Mouse (Mus musculus) MEL (cell line): ENCODE data around the gene Cys1. TPM values are rescaled to one million over a fixed set of nuclear protein-coding genes. Genes with fewer than 3 reads are reported as not detected.

ENCODE experiments used
- DNase-seq: peaks from one replicate; pipeline ENCODE4 v3.0.0; 2011; ENCODE audit warnings: low read depth, low spot score
- H3K27ac ChIP-seq: 2 replicates; pipeline ENCODE4 v1.5.1; 2012; ENCODE audit warnings: low read depth, mild to moderate bottlenecking, control low read depth, low read length, moderate library complexity; ENCODE audit not compliant: control insufficient read depth
- H3K27me3 ChIP-seq, 2 experiments: fragments of 150-350 bp in 1 of 2; sonication (generic) in 1 of 2; 2 replicates each; pipeline ENCODE4 v1.6.1; 2012; ENCODE audit warnings: low read length in 2 of 2, mild to moderate bottlenecking in 2 of 2, improper control_type of control experiment in 1 of 2, moderate library complexity in 1 of 2; ENCODE audit not compliant: insufficient read depth in 2 of 2, control insufficient read depth in 1 of 2
- H3K36me3 ChIP-seq, 2 experiments: 2 replicates each; pipeline ENCODE4 v1.6.1; 2012 to 2014; ENCODE audit warnings: low read length in 2 of 2, improper control_type of control experiment in 1 of 2, inconsistent platforms in 1 of 2, mild to moderate bottlenecking in 1 of 2; ENCODE audit not compliant: insufficient read depth in 2 of 2, control insufficient read depth in 1 of 2
- H3K4me1 ChIP-seq, 2 experiments: fragments of 150-350 bp in 1 of 2; sonication (generic) in 1 of 2; 2 replicates each; pipeline ENCODE4 v1.6.1; 2012; ENCODE audit warnings: low read length in 2 of 2, improper control_type of control experiment in 1 of 2, mild to moderate bottlenecking in 1 of 2; ENCODE audit not compliant: insufficient read depth in 2 of 2, control insufficient read depth in 1 of 2
- H3K4me3 ChIP-seq, 2 experiments: fragments of 150-350 bp in 1 of 2; sonication (generic) in 1 of 2; 2 replicates each; pipeline ENCODE4 v1.5.1; 2012; ENCODE audit warnings: low read depth in 2 of 2, low read length in 2 of 2, mild to moderate bottlenecking in 2 of 2, moderate library complexity in 2 of 2, control low read depth in 1 of 2, improper control_type of control experiment in 1 of 2; ENCODE audit not compliant: control insufficient read depth in 1 of 2, insufficient read depth in 1 of 2
- H3K79me2 ChIP-seq: 2 replicates; pipeline ENCODE4 v1.6.1; 2012; ENCODE audit warnings: mild to moderate bottlenecking, low read length, moderate library complexity; ENCODE audit not compliant: control insufficient read depth, poor library complexity, insufficient read depth
- H3K9ac ChIP-seq: 2 replicates; pipeline ENCODE4 v1.6.1; 2012; ENCODE audit warnings: low read depth, mild to moderate bottlenecking, control low read depth, low read length, moderate library complexity; ENCODE audit not compliant: control insufficient read depth, poor library complexity, severe bottlenecking
- H3K9me3 ChIP-seq: fragments of 150-350 bp; sonication (generic); replicated peaks from 2 replicates; pipeline ENCODE4 v1.6.1; 2012; ENCODE audit warnings: mild to moderate bottlenecking, low read length, improper control_type of control experiment, moderate library complexity; ENCODE audit not compliant: insufficient read depth
- CHD1 ChIP-seq: IDR thresholded peaks from 2 replicates; pipeline ENCODE4 v1.6.1; 2012; ENCODE audit warnings: low read depth, mild to moderate bottlenecking, inconsistent platforms, low read length, improper control_type of control experiment
- CTCF ChIP-seq, 3 experiments: IDR thresholded peaks in 2 of 3; conservative IDR thresholded peaks in 1 of 3; 2 replicates each; pipeline ENCODE4 v1.5.1; 2011 to 2012; ENCODE audit warnings: low read length in 3 of 3, low read depth in 2 of 3, mild to moderate bottlenecking in 2 of 3, improper control_type of control experiment in 1 of 3, inconsistent platforms in 1 of 3, mixed read lengths in 1 of 3, moderate library complexity in 1 of 3; ENCODE audit not compliant: control insufficient read depth in 1 of 3, insufficient read depth in 1 of 3, poor library complexity in 1 of 3, severe bottlenecking in 1 of 3
- E2F4 ChIP-seq: IDR thresholded peaks from 2 replicates; pipeline ENCODE4 v1.6.1; 2011; ENCODE audit warnings: low read depth, low read length, improper control_type of control experiment, borderline replicate concordance
- ELF1 ChIP-seq: IDR thresholded peaks from 2 replicates; pipeline ENCODE4 v1.6.1; 2014; ENCODE audit warnings: low read depth, mild to moderate bottlenecking, inconsistent platforms, low read length, improper control_type of control experiment, moderate library complexity
- ETS1 ChIP-seq: IDR thresholded peaks from 2 replicates; pipeline ENCODE4 v1.6.1; 2012; ENCODE audit warnings: low read depth, mild to moderate bottlenecking, inconsistent platforms, low read length, improper control_type of control experiment, moderate library complexity
- GATA1 ChIP-seq: IDR thresholded peaks from 2 replicates; pipeline ENCODE4 v1.6.1; 2011; ENCODE audit warnings: low read depth, low read length, improper control_type of control experiment
- KAT2A ChIP-seq: conservative IDR thresholded peaks from 2 replicates; pipeline ENCODE4 v1.6.1; 2012; ENCODE audit warnings: low read depth, low read length, improper control_type of control experiment, inconsistent platforms
- MAFK ChIP-seq: IDR thresholded peaks from 2 replicates; pipeline ENCODE4 v1.6.1; 2011; ENCODE audit warnings: low read depth, mild to moderate bottlenecking, low read length, improper control_type of control experiment, borderline replicate concordance
- MAX ChIP-seq: IDR thresholded peaks from 2 replicates; pipeline ENCODE4 v1.6.1; 2011; ENCODE audit warnings: low read length, improper control_type of control experiment
- MEF2A ChIP-seq: IDR thresholded peaks from 2 replicates; pipeline ENCODE4 v1.6.1; 2014; ENCODE audit warnings: low read depth, mild to moderate bottlenecking, inconsistent platforms, low read length, improper control_type of control experiment; ENCODE audit not compliant: poor library complexity, insufficient replicate concordance, severe bottlenecking; ENCODE audit errors: extremely low read depth
- MXI1 ChIP-seq: IDR thresholded peaks from 2 replicates; pipeline ENCODE4 v1.6.1; 2011; ENCODE audit warnings: mild to moderate bottlenecking, low read depth, low read length, improper control_type of control experiment
- MYB ChIP-seq: IDR thresholded peaks from 2 replicates; pipeline ENCODE4 v1.6.1; 2011; ENCODE audit warnings: mild to moderate bottlenecking, low read depth, low read length, improper control_type of control experiment
- MYC ChIP-seq: IDR thresholded peaks from 2 replicates; pipeline ENCODE4 v1.6.1; 2011; ENCODE audit warnings: low read depth, mild to moderate bottlenecking, low read length, improper control_type of control experiment, moderate library complexity
- NELFE ChIP-seq: IDR thresholded peaks from 2 replicates; pipeline ENCODE4 v1.6.1; 2011; ENCODE audit warnings: low read depth, low read length, improper control_type of control experiment
- NRF1 ChIP-seq: IDR thresholded peaks from 2 replicates; pipeline ENCODE4 v1.6.1; 2014; ENCODE audit warnings: low read depth, mild to moderate bottlenecking, inconsistent platforms, low read length, improper control_type of control experiment, moderate library complexity; ENCODE audit not compliant: poor library complexity, insufficient read depth, severe bottlenecking
- POLR2AphosphoS2 ChIP-seq: IDR thresholded peaks from 2 replicates; pipeline ENCODE4 v1.6.1; 2011; ENCODE audit warnings: low read length, improper control_type of control experiment
- SIN3A ChIP-seq: IDR thresholded peaks from 2 replicates; pipeline ENCODE4 v1.6.1; 2012; ENCODE audit warnings: low read length, improper control_type of control experiment, inconsistent platforms
- SMC3 ChIP-seq: IDR thresholded peaks from 2 replicates; pipeline ENCODE4 v1.6.1; 2011; ENCODE audit warnings: low read depth, low read length, improper control_type of control experiment
- TAL1 ChIP-seq: IDR thresholded peaks from 2 replicates; pipeline ENCODE4 v1.6.1; 2012; ENCODE audit warnings: mild to moderate bottlenecking, inconsistent platforms, low read length, moderate library complexity, mixed read lengths
- USF2 ChIP-seq, 2 experiments: IDR thresholded peaks; 2 replicates each; pipeline ENCODE4 v1.6.1; 2011 to 2012; ENCODE audit warnings: improper control_type of control experiment in 2 of 2, low read length in 2 of 2, borderline replicate concordance in 1 of 2, inconsistent platforms in 1 of 2, low read depth in 1 of 2, mild to moderate bottlenecking in 1 of 2; ENCODE audit not compliant: insufficient read depth in 1 of 2
- ZMIZ1 ChIP-seq: IDR thresholded peaks from 2 replicates; pipeline ENCODE4 v1.6.1; 2012; ENCODE audit warnings: low read depth, mild to moderate bottlenecking, inconsistent platforms, low read length, improper control_type of control experiment, moderate library complexity
- ZNF384 ChIP-seq: IDR thresholded peaks from 2 replicates; pipeline ENCODE4 v1.6.1; 2012; ENCODE audit warnings: low read depth, mild to moderate bottlenecking, inconsistent platforms, low read length, improper control_type of control experiment
- polyA plus RNA-seq, 2 experiments: library from polyadenylated mRNA; stranded (reverse) in 1 of 2; unstranded in 1 of 2; fragments of >175 nt in 1 of 2; fragments of >200 nt in 1 of 2; gene quantifications; 2 replicates each; pipeline versions ENCODE4 v1.2.1 to v1.2.4; 2012; ENCODE audit warnings: low replicate concordance in 2 of 2, low read depth in 1 of 2; ENCODE audit not compliant: insufficient read length in 2 of 2, insufficient read depth in 1 of 2, missing spikeins in 1 of 2
- total RNA-seq: library from RNA; depleted of rRNA; stranded (reverse); fragments of 300-350 nt; gene quantifications from 2 replicates; pipeline ENCODE4 v1.2.3, GENCODE M21; 2012

Cys1 gene
- total and polyA plus RNA-seq, 3 experiments: not detected

- Histone ChIP-seq H3K36me3 (peaks cover 0 to 3% of the 10 kb centered on the region in 2 experiments; a peak in 2 of 4 replicates), H3K4me1 (peaks cover 0 to 13% of the 10 kb centered on the region in 2 experiments; a peak in 3 of 4 replicates), H3K9ac (peak overlapping the region; percentile 91), H3K9me3 (no peaks in the 10 kb centered on the region), H3K27ac (peak overlapping the region; percentile 79), H3K4me3 (peak overlapping the region; percentile 71 to 87), H3K79me2 (peaks cover 3% of the 10 kb centered on the region; the same call in 1 of the 2 replicates), H3K27me3 (no peaks in the 10 kb centered on the region)
- DNase-seq: peak; percentile 98
- TF ChIP-seq SMC3: no peak
- TF ChIP-seq CHD1: no peak
- TF ChIP-seq KAT2A: no peak
- TF ChIP-seq MYB: no peak
- TF ChIP-seq MXI1: peak; percentile 47; the same call in 1 of the 2 replicates
- no peak for TF ChIP-seq MYC
- no peak for TF ChIP-seq ZMIZ1
- peak; percentile 83; the same call in 1 of the 2 replicates for TF ChIP-seq MEF2A
- TF ChIP-seq ZNF384: no peak
- no peak for TF ChIP-seq MAX
- TF ChIP-seq GATA1: no peak
- TF ChIP-seq ETS1: peak; percentile 48; the same call in 1 of the 2 replicates
- no peak for TF ChIP-seq USF2 (IDR thresholded peaks at IDR 0.05; ENCODE audit: borderline replicate concordance in 1 of 2, insufficient read depth in 1 of 2, low read depth in 1 of 2, low read length in 2 of 2)
- peak; percentile 7; the same call in 1 of the 2 replicates for TF ChIP-seq TAL1
- TF ChIP-seq NELFE: no peak
- peak; percentile 67; the same call in 1 of the 2 replicates for TF ChIP-seq E2F4
- TF ChIP-seq ELF1: no peak
- no peak for TF ChIP-seq NRF1
- no peak for TF ChIP-seq POLR2AphosphoS2
- TF ChIP-seq MAFK: no peak
- no peak for TF ChIP-seq CTCF (IDR thresholded peaks at IDR 0.05 in 2 of 3, conservative IDR thresholded peaks at IDR 0.05 in 1 of 3; ENCODE audit: control insufficient read depth in 1 of 3, insufficient read depth in 1 of 3, low read depth in 2 of 3, low read length in 3 of 3, poor library complexity in 1 of 3, severe bottlenecking in 1 of 3)
- TF ChIP-seq SIN3A: peak; percentile 28
Observed at GRCm38 (mm10) chr12:24651642-24652342, 29.8 kb downstream of the Cys1 start.
